Mouse (Mus musculus) hindlimb bud, embryonic 11.5 days (tissue): ENCODE results near the gene Ntm.

Experiments
- DNase-seq: peaks from one replicate; pipeline ENCODE4 v3.0.0-alpha.2; 2012; ENCODE audit warnings: low read depth, low spot score; ENCODE audit errors: extremely low spot score

The Ntm gene

DNA sequence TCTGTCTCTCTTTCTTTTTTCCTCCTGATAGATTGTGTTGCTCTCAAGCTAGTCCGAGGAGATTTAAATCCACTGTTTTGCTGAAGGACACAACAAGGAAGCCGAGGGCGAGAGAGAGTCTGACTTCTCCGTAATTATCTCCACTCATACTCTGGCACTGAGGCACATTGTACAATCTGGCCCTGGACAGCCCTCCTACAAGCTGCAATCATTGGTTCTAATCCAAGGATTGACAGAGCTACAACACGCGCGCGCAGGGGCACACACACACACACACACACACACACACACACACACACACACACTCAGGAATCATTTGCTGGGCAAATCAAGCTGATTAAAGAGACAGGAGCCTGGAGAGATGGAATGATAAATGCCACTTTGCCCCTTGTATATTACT, at the start of gene Ntm:
Ntm (minus strand) TSS at position 164 of the 400 bp plus-strand sequence.
- DNase-seq: no peak

DNA sequence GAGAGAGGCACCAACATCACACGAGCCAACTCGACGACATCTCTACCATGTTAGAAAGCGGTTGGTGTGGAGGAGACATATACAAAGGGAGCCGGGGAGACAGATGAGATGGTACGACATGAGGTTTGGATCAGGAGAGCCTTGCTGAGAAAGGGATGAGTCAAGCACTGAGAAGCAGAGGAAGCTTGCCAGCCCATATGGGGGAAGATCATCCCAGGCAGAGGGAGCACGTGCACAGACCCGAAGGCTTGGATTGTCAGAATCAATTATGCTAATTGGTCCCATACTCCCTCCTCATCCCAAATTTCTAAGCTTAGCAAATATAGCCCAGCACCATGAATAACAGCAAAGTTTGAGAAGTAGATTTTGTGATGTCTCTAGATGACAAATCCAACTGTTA, 42.8 kb upstream of the Ntm start:
- no peak for DNase-seq

DNA sequence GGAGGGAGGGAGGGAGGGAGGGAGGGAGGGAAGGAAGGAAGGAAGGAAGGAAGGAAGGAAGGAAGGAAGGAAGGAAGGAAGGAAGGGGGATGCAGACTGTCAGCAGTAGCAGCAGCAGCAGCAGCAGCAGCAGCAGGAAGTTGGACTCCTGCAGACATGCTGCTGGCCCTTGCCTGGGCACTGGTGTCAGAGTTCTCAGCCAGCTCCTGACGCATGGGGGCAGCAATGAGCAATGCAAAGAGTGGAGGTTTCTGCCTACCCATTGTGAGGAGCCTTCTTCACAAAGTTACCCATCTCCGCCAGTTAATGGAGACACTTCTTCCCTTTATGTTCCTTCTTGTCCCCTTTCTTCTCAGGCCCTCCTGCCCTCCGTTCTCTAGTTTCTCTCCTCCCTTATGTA, 40.7 kb upstream of the Ntm start:
- DNase-seq: no peak

- DNase-seq: no peak
Observed at GRCm38 (mm10) chr9:29981177-29981915, 18.4 kb upstream of the Ntm start.

- DNase-seq: no peak
Observed at GRCm38 (mm10) chr9:29961954-29962867, 730 bp downstream of the Ntm start.

GRCm38 (mm10) chr9:29961512-29961911, 1.4 kb downstream of the Ntm start:
- DNase-seq: no peak

DNA sequence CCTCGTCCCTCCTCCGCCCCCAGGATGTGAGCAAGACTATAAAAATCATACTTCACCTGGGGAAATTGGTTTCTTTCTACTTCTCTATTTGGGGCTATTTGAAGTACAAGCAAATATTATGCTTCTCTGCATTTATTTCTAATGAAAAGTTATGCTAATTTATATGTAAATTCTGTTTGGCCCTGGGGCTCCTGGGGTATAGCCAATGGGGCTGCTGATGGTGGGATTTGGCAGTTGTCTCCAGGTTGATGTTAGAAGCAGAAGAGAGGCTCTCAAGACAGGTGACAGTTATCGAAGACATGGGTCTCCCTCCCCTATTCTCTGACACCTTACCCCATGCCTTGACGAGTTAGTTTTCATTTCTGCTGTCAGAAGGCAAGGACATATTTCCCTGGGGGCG, 2.2 kb downstream of the Ntm start:
- no peak for DNase-seq

- DNase-seq: no peak
Observed at GRCm38 (mm10) chr9:29960236-29960635, 2.7 kb downstream of the Ntm start.

- no peak for DNase-seq
Observed at GRCm38 (mm10) chr9:29956936-29957335, 6.0 kb downstream of the Ntm start.

GRCm38 (mm10) chr9:29954031-29954430, 8.9 kb downstream of the Ntm start:
- DNase-seq: no peak

DNA sequence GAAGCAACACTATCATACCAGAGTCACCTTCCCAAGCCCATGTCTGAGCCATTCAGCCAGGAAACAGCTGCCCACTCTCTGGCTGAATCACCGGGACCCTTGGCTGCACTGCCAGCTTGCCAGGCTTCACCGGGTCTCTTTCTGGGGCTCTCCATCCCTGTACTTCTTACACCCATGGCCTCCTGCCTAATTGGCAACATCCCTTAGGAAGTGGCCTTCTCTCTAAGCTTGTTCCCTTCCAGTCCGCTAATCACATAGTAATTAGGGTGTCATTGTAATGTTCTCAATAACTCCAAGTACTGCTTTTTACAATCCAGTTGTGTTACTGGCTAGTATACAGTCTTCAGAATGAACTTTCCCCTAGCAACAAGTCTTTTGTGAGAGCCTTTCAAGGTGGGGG, 13.9 kb downstream of the Ntm start:
- DNase-seq: no peak

DNA sequence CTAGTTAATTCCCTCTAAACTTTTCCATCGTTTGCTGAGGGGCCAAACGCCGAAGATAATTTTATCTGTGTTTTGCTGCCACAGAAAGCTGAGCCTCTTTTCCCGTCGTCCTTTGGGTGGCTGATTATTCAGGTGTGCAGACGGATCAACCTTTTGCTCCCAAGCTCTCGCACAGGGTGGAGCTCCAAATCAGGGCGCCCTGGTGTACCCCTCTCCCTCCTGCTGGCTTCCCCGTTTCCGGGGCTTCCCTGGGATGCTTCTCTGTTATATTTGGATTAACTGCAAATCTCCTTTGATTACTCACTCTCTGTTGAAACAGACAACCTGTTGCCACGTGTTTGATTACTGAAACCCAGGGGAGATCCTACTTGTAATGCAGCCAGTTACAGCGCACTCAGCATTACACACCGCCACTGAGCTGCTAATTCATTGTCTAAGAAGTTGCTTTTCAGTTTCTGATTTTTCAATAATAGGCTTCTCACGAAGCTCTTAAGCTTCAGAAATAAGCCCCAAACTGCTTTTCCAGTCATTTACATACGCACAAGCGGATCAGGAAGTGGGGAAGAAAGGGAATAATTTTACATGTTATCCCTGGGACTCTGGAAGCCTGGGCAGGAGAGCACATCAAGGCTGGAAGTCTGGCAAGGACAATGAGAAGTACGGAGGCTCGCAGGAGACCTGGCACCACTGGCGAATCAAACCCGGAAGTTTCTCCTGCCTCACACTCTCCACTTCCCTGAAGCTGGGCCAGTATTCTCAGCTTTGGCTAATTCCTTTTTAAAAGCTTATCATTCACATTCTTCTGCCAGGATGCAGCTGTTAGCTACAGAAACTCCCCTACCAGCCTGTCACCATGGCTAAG, 19.5 kb downstream of the Ntm start:
- DNase-seq: no peak

GRCm38 (mm10) chr9:29942183-29942952, 20.6 kb downstream of the Ntm start:
- DNase-seq: no peak

GRCm38 (mm10) chr9:29939517-29940034, 23.4 kb downstream of the Ntm start:
- no peak for DNase-seq

DNA sequence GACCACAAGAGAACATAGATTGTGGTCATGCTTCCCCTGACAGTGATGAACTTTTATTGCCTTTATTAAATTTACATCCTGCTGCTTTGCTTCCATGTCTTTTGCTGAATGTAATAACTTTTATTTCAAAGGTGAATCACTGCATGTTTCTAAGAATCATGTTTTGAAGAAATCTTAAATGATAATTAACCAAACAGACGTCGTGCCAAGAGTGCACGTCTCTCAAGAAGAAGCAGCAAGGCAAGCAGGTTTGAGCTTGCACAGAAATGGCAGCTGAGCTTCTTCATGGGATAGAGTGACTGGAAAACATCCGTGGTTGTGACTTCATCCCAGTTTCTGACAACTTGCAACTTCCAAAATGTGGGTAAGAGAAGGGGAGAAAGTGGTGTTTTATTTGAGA, 34.1 kb downstream of the Ntm start:
- DNase-seq: no peak

- DNase-seq: no peak
Observed at GRCm38 (mm10) chr9:29925382-29925781, 37.6 kb downstream of the Ntm start.

DNA sequence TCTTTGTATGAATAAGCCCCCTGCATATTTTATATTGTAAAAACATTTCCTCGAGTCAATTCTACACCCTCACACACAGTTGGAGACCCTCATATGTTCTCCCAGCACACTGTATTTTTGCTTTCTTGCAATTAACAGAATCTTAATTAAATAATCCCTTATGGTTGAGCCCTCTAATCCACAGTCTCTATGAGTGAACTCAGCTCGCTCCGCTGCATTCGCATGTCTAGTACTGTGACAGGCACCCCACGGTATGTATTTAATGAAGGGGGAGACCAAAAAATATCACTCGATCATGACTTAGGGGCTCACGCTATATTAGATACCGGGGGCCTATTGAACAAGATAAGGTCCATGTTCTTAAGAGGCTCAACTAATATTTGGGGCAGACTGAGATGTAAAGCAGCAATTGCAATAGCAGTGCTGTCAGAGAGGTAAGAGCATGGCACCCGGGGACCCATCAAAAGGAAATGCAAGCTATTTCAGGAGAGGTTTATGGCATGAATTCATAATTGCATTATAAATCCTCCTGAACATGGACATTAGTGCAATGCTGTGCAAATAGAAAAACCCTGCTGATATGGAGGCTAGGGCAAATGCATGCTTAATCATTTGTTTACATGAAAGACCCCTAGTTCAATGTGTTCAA, 64.4 kb downstream of the Ntm start:
- DNase-seq: no peak

DNA sequence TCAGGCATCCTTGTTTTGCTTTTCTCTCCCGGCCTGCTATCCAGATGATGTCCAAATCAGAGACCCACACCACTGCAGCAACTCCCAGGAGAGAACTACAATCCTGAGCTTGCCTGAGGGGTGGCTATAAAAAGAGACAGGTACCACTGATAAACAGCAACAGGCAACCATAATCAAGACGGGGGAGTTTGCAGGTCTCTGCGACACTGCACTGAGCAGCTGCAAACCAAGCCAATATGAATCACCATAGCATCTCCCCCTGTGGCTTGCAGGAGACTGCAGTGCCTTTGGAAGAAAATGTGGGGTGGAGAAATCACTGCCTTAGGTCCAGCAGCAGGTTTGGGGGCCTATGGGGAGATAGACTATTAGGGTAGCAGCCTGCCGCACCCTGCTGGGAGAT, 65.5 kb downstream of the Ntm start:
- DNase-seq: no peak

- no peak for DNase-seq
Observed at GRCm38 (mm10) chr9:29892792-29893191, 70.1 kb downstream of the Ntm start.

DNA sequence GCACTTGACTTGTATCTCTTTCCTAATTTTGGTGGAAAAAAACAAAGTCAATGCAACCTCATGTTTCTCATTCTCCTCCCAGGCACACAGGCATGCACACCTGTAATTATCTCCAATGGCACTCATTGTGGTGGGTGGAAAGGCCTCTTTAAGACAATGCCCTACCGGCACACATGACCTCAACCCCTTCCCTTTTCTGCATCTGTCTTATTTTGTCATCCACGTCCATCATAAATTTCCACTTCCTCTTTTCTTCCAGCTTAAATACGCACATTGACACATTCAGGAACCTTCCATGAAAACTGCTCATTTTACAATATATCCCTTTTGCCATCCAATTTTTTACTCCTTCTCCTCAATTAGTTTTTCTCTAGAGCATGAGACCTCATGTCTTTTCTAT, 74.2 kb downstream of the Ntm start:
- DNase-seq: no peak
